Mouse (Mus musculus) ES-E14 (cell line): ENCODE measurements at regions not wholly inside any gene's neighbourhood (a gene's known extent, or its start where the extent isn't known, plus 50 kb on each side); places are given as distances from the start of the nearest gene placed in this dataset.

ENCODE experiments used
- DNase-seq: peaks from one replicate; pipeline ENCODE4 v3.0.0-alpha.2; 2013; ENCODE audit warnings: low read depth, low spot score
- H3K27ac ChIP-seq: 2 replicates; pipeline ENCODE4 v1.5.1; 2012; ENCODE audit warnings: low read depth, mild to moderate bottlenecking, low read length, moderate library complexity, mixed read lengths; ENCODE audit not compliant: poor library complexity, insufficient read depth, severe bottlenecking
- H3K36me3 ChIP-seq: 2 replicates; pipeline ENCODE4 v1.6.1; 2012; ENCODE audit warnings: mild to moderate bottlenecking, low read length, moderate library complexity, mixed read lengths; ENCODE audit not compliant: control insufficient read depth, poor library complexity, insufficient read depth, severe bottlenecking
- H3K4me1 ChIP-seq, 2 experiments: fragments of 150-350 bp in 1 of 2; sonication (generic) in 1 of 2; 2 replicates each; pipeline ENCODE4 v1.6.1; 2012; ENCODE audit warnings: low read length in 2 of 2, mild to moderate bottlenecking in 1 of 2, mixed read lengths in 1 of 2; ENCODE audit not compliant: control insufficient read depth in 2 of 2, insufficient read depth in 2 of 2, poor library complexity in 1 of 2
- H3K4me3 ChIP-seq, 2 experiments: fragments of 150-350 bp in 1 of 2; sonication (generic) in 1 of 2; 2 replicates each; pipeline ENCODE4 v1.5.1; 2012; ENCODE audit warnings: low read length in 2 of 2, low read depth in 1 of 2, mild to moderate bottlenecking in 1 of 2, mixed read lengths in 1 of 2; ENCODE audit not compliant: insufficient read depth in 1 of 2, poor library complexity in 1 of 2, severe bottlenecking in 1 of 2
- H3K9ac ChIP-seq: 2 replicates; pipeline ENCODE4 v1.6.1; 2012; ENCODE audit warnings: low read depth, mild to moderate bottlenecking, low read length, mixed read lengths; ENCODE audit not compliant: poor library complexity, insufficient read depth, severe bottlenecking
- H3K9me3 ChIP-seq: fragments of 150-350 bp; sonication (generic); 2 replicates; pipeline ENCODE4 v1.6.1; 2012; ENCODE audit warnings: low read depth, mild to moderate bottlenecking, low read length; ENCODE audit not compliant: control insufficient read depth, insufficient read depth
- CHD2 ChIP-seq: IDR thresholded peaks from 2 replicates; pipeline ENCODE4 v1.6.1; 2014; ENCODE audit warnings: mild to moderate bottlenecking, low read depth, low read length, inconsistent platforms
- HCFC1 ChIP-seq: IDR thresholded peaks from 2 replicates; pipeline ENCODE4 v1.6.1; 2012; ENCODE audit warnings: low read length, inconsistent platforms, borderline replicate concordance; ENCODE audit not compliant: insufficient read depth
- MAFK ChIP-seq: IDR thresholded peaks from 2 replicates; pipeline ENCODE4 v1.6.1; 2014; ENCODE audit warnings: mild to moderate bottlenecking, low read depth, low read length, inconsistent platforms; ENCODE audit not compliant: insufficient read depth
- ZC3H11A ChIP-seq: IDR thresholded peaks from 2 replicates; pipeline ENCODE4 v1.6.1; 2012; ENCODE audit warnings: low read depth, mild to moderate bottlenecking, inconsistent platforms, low read length, borderline replicate concordance
- ZNF384 ChIP-seq: IDR thresholded peaks from 2 replicates; pipeline ENCODE4 v1.6.1; 2012; ENCODE audit warnings: low read depth, low read length, inconsistent platforms
- in situ Hi-C, 2 experiments: fragments of 600-800 bp; cut with MboI; formaldehyde crosslinking; loops; one replicate each; pipeline ENCODE4 v1.15.1; 2025; ENCODE audit warnings: low sequenced_read_pairs in 2 of 2, inconsistent platforms in 1 of 2; ENCODE audit not compliant: unreplicated experiment in 2 of 2

DNA sequence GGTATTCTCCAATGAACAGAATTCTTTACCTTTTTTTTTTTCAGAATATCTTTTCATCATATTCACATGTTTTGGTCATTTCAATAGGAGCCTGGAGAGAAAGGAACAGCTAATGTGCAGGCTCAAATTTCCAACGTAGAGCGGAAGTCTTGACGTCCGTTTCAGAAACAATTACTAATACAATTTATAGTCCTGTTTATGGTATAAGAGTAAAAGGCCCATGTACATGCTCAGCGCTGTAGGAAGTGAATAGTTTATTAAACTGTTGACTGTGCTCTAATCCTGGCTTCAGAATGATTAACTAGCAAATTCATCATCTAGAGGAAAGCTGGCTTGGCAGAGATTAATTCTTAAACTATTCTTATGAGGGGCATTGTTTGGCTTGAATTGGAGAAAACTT, 142.1 kb downstream of the Pik3r1 start:
- Histone ChIP-seq H3K4me3 (no peak overlapping the region), H3K4me1 (no peaks in the 10 kb centered on the region), H3K9ac (no peak overlapping the region), H3K27ac (no peak overlapping the region), H3K36me3 (no peaks in the 10 kb centered on the region), H3K9me3 (no peaks in the 10 kb centered on the region)
- in situ Hi-C loops: no loop called here
- no peak for DNase-seq
- no peak for TF ChIP-seq ZNF384
- TF ChIP-seq ZC3H11A: no peak

DNA sequence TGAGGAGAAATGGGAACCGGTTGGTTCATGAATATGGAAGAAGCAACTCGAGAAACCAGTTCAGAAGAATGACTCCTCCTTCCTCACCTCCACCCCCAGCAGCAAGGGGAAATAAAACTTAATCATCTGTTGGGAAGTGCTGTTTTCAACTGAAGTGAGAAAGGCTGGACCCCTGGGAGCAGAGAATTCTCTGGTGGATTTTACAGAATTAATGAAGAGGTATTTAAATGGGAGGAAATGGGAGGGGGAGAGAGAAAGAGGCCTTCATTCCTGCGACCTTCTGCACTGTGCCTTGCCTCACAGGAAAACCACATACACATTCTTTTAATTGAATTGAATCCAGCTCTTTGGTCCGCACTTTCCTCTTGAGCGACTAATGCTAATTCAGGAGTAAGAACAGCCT, 143.8 kb downstream of the Pik3r1 start:
- no peak for TF ChIP-seq ZC3H11A
- no peak for TF ChIP-seq HCFC1
- TF ChIP-seq CHD2: no peak
- no peak for TF ChIP-seq MAFK
- TF ChIP-seq ZNF384: no peak
- in situ Hi-C loops: no loop called here
- H3K9me3 ChIP-seq: no peaks in the 10 kb centered on the region
- no peaks in the 10 kb centered on the region for H3K36me3 ChIP-seq
- no peak for DNase-seq
- no peak overlapping the region for H3K9ac ChIP-seq
- no peak overlapping the region for H3K27ac ChIP-seq
- no peaks in the 10 kb centered on the region for H3K4me1 ChIP-seq
- no peak overlapping the region for H3K4me3 ChIP-seq

DNA sequence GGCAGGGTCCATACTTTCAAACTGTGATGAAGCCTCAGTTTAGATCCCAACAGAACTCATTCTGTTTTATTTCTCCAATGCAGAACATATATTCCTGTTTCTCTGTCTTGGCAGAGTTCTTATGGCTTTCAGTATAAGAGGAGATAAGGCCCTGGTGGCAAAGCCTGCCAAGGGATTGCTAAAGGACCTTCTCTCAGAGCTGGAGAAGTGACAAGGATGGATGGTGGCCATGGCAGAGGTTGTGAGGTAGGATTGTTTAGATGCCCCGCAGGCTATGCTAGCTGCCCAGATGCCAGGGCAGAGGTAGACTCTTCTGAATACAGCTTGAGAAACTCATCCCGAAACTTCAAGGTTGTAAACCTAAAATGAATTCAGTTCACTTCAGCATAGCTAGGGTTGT, 145.4 kb downstream of the Pik3r1 start:
- no peaks in the 10 kb centered on the region for H3K4me1 ChIP-seq
- in situ Hi-C loops: no loop called here
- H3K4me3 ChIP-seq: no peak overlapping the region
- DNase-seq: no peak
- no peak overlapping the region for H3K9ac ChIP-seq
- no peak overlapping the region for H3K27ac ChIP-seq
- TF ChIP-seq MAFK (no peak), ZC3H11A (no peak), CHD2 (no peak)
- no peaks in the 10 kb centered on the region for H3K36me3 ChIP-seq
- H3K9me3 ChIP-seq: no peaks in the 10 kb centered on the region

DNA sequence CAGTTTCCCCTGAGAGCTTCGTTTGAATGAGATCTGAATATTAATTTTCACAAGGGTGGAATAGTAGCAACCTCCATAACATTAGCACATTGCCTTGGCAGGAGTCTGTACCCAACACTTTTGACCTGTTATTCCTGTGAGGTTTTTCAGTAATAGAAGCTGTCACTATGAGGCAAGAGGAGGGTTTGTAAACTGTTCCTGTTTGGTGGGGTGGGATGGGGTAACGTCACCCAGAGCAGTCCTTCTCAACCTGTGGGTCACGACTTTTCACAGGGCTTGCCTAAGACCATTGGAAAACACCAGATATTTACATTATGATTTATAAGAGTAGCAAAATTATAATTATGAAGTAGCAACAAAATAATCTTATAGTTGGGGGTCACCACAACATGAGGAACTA, 147.4 kb downstream of the Pik3r1 start:
- Histone ChIP-seq H3K36me3 (no peaks in the 10 kb centered on the region), H3K9me3 (no peaks in the 10 kb centered on the region), H3K4me3 (no peak overlapping the region), H3K27ac (no peak overlapping the region), H3K9ac (no peak overlapping the region), H3K4me1 (no peaks in the 10 kb centered on the region)
- in situ Hi-C loops: no loop called here
- no peak for TF ChIP-seq ZNF384
- no peak for DNase-seq

DNA sequence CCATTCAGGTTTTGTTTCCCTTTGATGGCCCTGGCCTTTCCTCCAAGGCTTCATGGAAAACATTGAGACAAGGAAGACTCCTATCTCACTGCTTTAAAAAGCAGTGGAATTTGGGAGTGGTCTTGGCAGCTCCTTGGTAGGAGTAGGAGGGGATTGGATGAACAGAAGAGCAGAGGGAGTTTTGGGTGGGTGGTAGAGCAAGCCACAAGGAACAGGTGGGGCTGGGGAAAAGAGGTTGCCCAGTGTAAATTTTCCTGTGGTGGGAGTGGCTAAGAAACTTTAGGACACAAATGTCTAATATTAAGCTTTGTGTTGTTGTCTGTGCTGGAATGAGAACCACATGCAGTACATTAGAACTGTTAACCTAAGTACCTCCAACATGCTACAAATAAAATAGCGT, 148.9 kb downstream of the Pik3r1 start:
- no peak for DNase-seq
- no peaks in the 10 kb centered on the region for H3K36me3 ChIP-seq
- no peak overlapping the region for H3K27ac ChIP-seq
- no peak overlapping the region for H3K4me3 ChIP-seq
- no peaks in the 10 kb centered on the region for H3K4me1 ChIP-seq
- H3K9me3 ChIP-seq: no peaks in the 10 kb centered on the region
- no peak overlapping the region for H3K9ac ChIP-seq
- in situ Hi-C loops: no loop called here
- TF ChIP-seq HCFC1 (no peak), CHD2 (no peak), ZC3H11A (no peak), MAFK (no peak), ZNF384 (no peak)
